Mouse (Mus musculus): Measurements from ENCODE around the gene Slc2a5. TPM values are rescaled to one million over a fixed set of nuclear protein-coding genes. Genes with fewer than 3 reads are reported as not detected.

Gene Slc2a5
- total RNA-seq, 2 experiments from 2014 or later = 4.2 to 5.3 TPM

DNA sequence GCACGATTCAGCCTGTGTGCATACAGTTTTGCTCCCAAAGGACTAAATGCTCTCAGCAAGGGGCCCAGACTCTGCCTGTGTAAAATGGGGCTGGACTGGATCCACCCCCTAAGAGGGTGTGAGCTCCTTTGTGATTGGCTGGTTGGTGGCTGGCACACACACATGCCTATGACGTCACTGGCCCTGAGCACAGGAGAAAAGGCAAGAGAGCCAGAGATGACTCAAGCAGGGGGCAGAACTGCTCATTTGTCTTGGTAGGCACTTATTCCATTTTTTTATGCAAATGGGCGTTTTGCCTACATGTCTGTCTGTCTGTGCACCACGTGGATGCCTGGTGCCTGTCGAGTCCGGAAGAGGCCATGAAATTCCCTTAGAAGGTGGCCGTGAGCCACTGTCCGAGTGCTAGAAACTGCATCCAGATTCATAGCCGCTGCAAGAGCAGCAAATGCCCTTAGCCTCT lies 19.0 kb downstream of the Slc2a5 start:
- DNase-seq (ENCODE audit: low spot score in 2 of 2) = peak; percentile 36 to 59

- no peak for DNase-seq (ENCODE audit: low spot score in 2 of 2)
Observed at GRCm38 (mm10) chr4:150139090-150139489, 20.0 kb downstream of the Slc2a5 start.

GRCm38 (mm10) chr4:150140346-150140745 lies 21.3 kb downstream of the Slc2a5 start:
- DNase-seq (ENCODE audit: low spot score in 2 of 2) = no peak

GRCm38 (mm10) chr4:150144242-150144641 lies 25.2 kb downstream of the Slc2a5 start:
- DNase-seq (ENCODE audit: low spot score in 2 of 2) = no peak

- no peak for DNase-seq (ENCODE audit: low spot score in 2 of 2)
Observed at GRCm38 (mm10) chr4:150146286-150146685, 27.2 kb downstream of the Slc2a5 start.

DNA sequence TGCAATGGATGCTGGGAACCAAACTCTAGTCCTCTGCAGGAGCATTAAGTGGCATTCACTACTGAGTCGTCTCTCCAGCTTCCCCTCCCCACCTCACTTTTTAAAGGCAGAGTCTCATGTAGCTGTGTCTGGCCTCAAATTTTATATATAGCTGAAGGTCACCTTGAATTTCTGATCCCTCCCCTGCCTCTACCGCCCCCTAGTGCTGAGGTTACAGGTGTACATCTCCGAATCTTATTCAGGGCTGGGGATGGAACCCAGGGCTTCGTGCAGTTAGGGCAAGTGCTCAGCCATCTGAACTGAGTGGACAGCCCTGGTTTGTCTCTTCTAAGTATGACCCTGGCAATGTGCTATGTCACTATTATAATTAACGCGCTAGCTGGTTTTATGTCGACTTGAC lies 32.0 kb downstream of the Slc2a5 start:
- DNase-seq (ENCODE audit: low spot score in 2 of 2) = no peak

GRCm38 (mm10) chr4:150152483-150152882 lies 33.4 kb downstream of the Slc2a5 start:
- DNase-seq (ENCODE audit: low spot score in 2 of 2) = no peak

- DNase-seq (ENCODE audit: low spot score in 2 of 2) = no peak
Observed at GRCm38 (mm10) chr4:150155301-150155700, 36.2 kb downstream of the Slc2a5 start.

- DNase-seq (ENCODE audit: low spot score in 2 of 2) = no peak
Observed at GRCm38 (mm10) chr4:150155731-150156130, 36.6 kb downstream of the Slc2a5 start.

DNA sequence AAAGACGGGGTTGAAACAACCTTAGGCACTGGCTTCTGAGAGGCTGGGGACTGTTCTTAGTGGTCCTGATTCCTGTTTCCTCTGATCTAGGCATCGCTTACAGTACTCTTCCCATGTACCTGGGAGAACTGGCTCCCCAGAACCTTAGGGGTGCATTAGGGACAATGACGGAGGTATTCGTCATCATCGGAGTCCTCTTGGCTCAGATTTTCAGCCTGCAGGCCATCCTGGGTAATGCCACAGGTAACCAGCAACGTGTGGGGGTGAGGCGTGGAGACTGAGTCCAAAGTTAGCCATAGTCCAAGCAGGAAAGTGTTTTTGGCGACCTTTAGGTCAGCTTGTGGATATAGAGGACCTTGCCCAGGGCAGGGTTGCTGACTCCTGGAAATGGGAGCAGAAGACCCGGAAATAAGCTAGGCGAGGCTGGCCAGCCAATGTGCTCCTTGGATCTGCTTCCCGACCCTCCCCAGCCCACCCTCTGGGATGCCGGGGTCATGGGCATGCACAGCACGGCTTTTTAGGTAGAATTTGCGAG lies 38.3 kb downstream of the Slc2a5 start:
- DNase-seq (ENCODE audit: low spot score in 2 of 2) = no peak

GRCm38 (mm10) chr4:150159458-150159857 lies 40.4 kb downstream of the Slc2a5 start:
- DNase-seq (ENCODE audit: low spot score in 2 of 2) = no peak

- DNase-seq (ENCODE audit: low spot score in 2 of 2) = no peak
Observed at GRCm38 (mm10) chr4:150162561-150163169, 43.6 kb downstream of the Slc2a5 start.

DNA sequence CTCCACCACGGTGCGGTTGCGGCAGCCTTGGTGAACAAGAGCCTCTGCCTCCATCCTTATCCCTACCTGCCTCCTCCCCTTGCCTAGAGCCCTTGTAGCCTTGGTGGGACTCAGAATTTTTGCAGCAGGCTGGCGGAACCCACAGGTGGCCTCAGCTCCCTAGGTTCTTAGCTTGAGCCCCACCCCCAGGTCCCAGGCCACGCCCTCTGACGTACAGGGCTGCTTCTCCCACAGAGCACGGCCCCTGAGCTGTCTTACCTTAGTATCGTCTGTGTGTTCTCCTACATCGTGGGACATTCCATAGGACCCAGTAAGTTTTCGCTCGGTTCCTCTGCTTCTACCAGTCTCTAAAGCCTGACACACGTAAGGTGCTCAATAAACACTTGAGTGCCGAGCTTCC lies 45.8 kb downstream of the Slc2a5 start:
- DNase-seq (ENCODE audit: low spot score in 2 of 2) = no peak

GRCm38 (mm10) chr4:150168406-150168805 lies 49.3 kb downstream of the Slc2a5 start:
- DNase-seq (ENCODE audit: low spot score in 2 of 2) = peak; percentile 4 to 15

DNA sequence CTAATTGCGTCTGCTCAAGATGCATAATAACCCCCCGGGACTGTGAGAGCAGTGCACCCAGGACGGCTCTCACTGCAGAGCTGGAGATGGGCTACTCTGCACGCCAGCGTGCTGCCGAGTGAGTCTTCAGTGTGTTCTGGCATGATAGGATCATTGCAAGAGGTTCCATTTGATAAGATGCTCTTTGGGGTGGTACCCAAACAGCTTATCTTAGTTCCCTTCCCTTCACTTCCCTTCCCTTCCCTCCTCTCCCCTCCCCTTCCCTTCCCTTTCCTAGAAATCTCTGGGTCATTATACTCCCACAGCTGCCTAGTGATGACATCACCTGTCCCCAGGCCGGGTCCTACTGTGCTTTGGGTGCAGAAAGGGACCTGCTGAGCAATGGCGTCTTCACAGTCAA lies 53.0 kb downstream of the Slc2a5 start:
- no peak for DNase-seq (ENCODE audit: low spot score in 2 of 2)

DNA sequence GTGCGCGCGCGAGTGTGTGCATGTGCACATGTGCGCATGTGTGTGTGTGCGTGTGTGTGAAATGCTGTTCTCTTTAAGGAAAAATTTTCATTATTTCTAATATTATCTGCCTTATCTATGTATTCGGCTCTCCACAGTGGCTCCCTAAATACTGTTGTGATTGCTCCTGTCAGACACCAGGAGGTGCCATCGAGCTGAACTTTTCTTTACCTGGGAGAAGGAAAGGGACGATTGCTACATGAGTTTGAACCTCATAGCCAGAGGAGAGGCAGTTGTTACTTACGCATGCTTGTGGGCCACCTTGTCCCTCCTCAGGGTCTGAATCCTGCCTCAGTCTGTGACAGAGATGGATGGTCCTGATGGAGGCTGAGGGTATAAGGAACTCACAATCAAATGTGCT lies 54.2 kb downstream of the Slc2a5 start:
- DNase-seq (ENCODE audit: low spot score in 2 of 2) = peak; percentile 18 to 47

DNA sequence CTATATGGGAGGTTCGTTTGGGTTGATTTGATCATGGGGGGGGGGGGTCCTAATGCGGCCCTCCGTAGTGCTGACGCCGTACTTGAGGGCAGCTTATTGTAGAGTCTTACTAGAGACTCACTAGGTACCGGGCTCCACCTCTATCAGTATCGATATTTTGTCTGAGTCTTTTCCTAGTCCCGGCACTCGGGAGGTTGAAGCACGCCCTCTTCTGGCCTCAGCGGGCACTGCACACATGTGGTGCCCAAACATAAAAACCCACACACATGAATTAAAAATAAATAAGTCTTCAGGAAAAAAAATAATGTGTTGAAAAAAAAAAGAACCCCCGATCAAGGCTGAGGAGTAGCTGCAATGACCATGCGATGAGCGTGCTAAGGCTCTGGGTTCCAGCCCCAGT lies 54.9 kb downstream of the Slc2a5 start:
- no peak for DNase-seq (ENCODE audit: low spot score in 2 of 2)

DNA sequence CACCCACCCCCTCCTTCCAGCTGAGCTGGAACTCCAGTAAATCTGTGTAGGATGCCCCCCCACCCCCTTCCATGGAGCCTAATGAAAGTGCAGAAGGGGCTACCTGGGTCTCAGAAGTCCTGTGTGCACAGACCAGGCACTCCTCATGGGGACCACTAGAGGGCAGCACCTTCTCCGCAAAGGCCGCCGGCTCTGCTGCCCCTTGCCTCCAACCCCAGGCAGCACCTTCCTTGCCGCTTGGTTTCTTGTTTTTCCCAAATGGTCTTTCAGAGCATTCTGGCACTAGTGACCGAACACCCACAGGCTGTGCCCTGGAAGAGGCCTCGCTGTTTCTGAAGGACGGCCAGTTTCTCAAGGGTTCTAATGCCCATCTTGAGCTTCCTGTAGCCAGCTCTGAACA lies 57.5 kb downstream of the Slc2a5 start:
- DNase-seq (ENCODE audit: low spot score in 2 of 2) = peak; percentile 14 to 18

GRCm38 (mm10) chr4:150177122-150177521 lies 58.0 kb downstream of the Slc2a5 start:
- no peak for DNase-seq (ENCODE audit: low spot score in 2 of 2)

DNA sequence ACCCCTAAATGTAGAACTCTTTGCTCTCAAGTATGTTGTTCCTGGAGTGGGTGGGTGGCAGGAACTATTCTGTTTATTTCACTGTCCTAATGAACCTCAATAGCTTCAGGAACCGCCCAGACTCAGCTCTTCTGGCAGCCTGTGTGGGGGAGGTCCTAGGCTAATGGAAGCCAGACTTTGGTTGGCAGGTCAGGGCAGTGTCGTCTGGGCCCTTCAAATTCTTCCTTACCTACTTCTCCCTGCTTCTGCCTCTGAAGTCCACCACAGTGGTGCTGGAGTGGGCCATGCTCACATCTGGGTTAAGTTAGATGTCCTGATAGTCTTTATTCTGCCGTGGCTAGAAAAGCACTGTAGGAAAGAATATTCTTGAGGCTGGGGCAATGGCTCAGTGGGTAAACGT lies 59.0 kb downstream of the Slc2a5 start:
- no peak for DNase-seq (ENCODE audit: low spot score in 2 of 2)

DNA sequence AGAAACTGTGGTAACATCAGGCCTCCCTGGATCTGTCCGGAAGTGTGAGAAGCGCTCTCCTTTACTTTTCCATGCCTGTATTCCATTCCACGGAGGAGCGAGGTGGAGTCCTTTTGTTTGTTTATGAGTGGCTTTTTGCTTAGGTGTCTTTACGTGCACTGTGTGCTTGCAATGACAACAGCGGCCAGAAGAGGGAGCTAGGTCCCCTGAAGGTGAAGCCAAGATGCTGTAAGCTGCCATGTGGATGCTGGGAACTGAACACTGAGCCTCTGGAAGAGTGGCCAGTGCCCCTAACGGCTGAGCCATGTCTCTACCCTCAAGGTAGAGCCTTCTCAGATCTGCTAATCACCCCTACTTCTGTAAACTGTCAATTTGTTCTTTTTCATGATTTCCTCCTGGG lies 62.2 kb downstream of the Slc2a5 start:
- DNase-seq (ENCODE audit: low spot score in 2 of 2) = no peak

- DNase-seq (ENCODE audit: low spot score in 2 of 2) = no peak
Observed at GRCm38 (mm10) chr4:150188236-150188635, 69.2 kb downstream of the Slc2a5 start.

- no peak for DNase-seq (ENCODE audit: low spot score in 2 of 2)
Observed at GRCm38 (mm10) chr4:150192199-150192598, 73.1 kb downstream of the Slc2a5 start.

Data from layer of hippocampus, postnatal 14 days (tissue).